Mouse (Mus musculus) brown adipose tissue, adult 24 weeks (tissue): ENCODE measurements around the gene Pdp2. TPM values are rescaled to one million over a fixed set of nuclear protein-coding genes. Genes with fewer than 3 reads are reported as not detected.
"Not testable (repeated sequence)": the region's sequence is repeated elsewhere in the genome, so short reads cannot be mapped to it uniquely, and the experiment has no call there.

Experiments used
- H3K27ac ChIP-seq: fragments of 200-500 bp; replicated peaks from 2 replicates; pipeline ENCODE4 v1.5.1; 2012; ENCODE audit warnings: low read depth, mild to moderate bottlenecking, low read length
- H3K4me1 ChIP-seq: fragments of 200-500 bp; 2 replicates; pipeline ENCODE4 v1.6.1; 2012; ENCODE audit warnings: low read length, mixed read lengths; ENCODE audit not compliant: control insufficient read depth, insufficient read depth, insufficient read length
- H3K4me3 ChIP-seq: fragments of 200-500 bp; 2 replicates; pipeline ENCODE4 v1.5.1; 2012; ENCODE audit warnings: low read depth, mild to moderate bottlenecking, low read length, moderate library complexity; ENCODE audit not compliant: insufficient read depth
- polyA plus RNA-seq: library from polyadenylated mRNA; stranded (reverse); fragments of >200 nt; gene quantifications from 2 replicates; pipeline ENCODE4 v1.2.4, GENCODE M21; 2012; ENCODE audit not compliant: missing spikeins, insufficient read depth, insufficient read length

The Pdp2 gene
- polyA plus RNA-seq, 1 experiment, result 36.2 TPM

DNA sequence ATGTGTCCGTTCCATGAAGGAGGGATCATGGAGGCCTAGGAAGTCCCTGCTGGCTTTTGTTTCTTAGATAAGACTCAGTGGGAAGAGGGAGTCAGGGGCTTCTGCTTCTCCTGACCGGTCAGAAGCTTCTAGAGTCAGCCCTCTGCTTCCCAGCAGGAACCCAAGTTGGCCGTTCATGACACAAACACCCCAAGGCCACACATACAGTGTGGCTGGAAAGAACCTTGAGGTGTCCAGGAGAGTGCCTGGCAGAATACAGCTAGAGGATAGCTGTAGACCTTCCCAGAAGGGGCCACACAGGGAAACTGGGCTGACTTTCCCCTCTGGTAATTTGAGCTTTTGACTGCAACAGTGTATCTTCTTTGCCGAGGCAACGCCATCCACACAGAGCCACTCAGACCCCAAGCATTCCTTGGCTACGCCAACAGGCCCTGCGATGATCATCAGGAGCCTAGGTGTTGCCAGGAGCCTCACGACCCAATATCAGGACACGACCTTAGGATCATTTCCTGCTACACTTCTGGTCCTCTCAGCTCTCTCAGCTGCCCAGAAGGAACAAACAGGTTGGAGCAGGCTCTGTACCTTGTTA, 42.0 kb downstream of the Pdp2 start:
- Histone ChIP-seq H3K27ac (no peak overlapping the region), H3K4me3 (no peak overlapping the region), H3K4me1 (peaks cover 18% of the 10 kb centered on the region; the same call in 1 of the 2 replicates)

DNA sequence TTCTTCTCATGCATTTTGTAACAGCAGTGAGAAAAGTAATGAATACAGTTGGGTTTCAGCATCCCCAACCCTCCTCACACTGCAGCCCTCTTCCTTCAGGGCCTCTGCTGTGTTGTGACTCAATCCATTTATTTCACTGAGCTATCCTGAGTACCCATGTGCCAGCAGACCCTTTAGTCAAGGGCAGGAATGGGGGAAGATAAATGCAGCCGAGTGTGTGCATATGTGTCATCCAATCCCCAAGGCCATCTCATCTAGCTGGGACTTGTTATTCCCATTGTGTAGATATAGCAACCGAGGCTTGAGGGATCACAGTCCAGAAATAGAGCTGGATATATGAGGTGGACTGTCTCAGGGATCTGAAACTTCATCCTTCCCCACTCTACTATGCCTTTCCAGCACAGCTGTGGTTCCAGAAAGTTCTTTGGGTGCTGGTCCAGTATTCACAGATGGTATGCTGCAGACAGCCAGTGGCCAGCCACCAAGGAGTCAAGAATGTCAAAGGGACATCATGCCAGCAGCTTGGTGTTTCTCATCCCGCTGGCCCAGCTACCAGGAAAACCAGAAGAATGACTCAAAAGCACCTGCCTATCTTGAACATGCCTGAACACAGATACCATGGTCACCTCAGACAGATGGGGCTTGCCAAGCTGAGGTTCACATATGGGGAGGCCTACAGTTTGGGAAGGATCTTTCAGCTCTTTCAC, 43.9 kb downstream of the Pdp2 start:
- Histone ChIP-seq H3K4me1 (peaks cover 6% of the 10 kb centered on the region; the same call in 1 of the 2 replicates), H3K27ac (no peak overlapping the region), H3K4me3 (no peak overlapping the region)

GRCm38 (mm10) chr8:104638010-104638409, 46.8 kb downstream of the Pdp2 start:
- Histone ChIP-seq H3K4me3 (no peak overlapping the region), H3K27ac (no peak overlapping the region), H3K4me1 (peaks cover 14% of the 10 kb centered on the region)

- no peak overlapping the region for H3K4me3 ChIP-seq
- H3K27ac ChIP-seq, result no peak overlapping the region
Observed at GRCm38 (mm10) chr8:104640241-104640640, 49.0 kb downstream of the Pdp2 start.

DNA sequence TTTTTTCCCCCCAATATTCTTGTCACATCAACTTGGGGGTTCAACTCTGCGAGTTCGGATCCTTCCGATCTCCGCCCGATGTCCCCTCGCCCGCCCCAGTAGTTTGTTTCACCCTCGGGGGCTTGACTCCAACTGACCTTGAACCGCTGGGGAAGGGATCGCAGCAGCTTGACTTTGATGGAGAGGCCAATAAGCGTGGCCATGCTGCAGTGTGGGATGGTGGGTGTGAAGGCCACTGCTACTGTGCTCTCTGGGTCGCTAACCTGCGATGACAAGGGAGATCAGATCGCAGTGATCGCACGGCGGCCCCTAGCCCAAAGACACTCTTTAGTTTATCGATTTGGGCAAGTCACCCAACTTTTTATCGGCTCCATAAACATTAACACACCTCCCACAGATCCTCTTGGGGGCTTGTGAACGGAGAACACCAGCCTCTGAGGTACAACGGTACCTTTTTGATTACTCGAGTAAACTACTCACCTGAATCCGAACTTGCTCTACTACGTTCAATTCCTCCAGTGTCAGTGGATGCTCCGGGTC, 49.6 kb downstream of the Pdp2 start:
- peaks cover 14% of the 10 kb centered on the region for H3K4me1 ChIP-seq
- peak overlapping the region; percentile 88 for H3K4me3 ChIP-seq
- no peak overlapping the region for H3K27ac ChIP-seq

More at GRCm38 (mm10) chr8:104640241-104640640, 49.0 kb downstream of the Pdp2 start:
- H3K4me1 ChIP-seq, result peaks cover 14% of the 10 kb centered on the region

- Histone ChIP-seq H3K4me1 (peaks cover 14% of the 10 kb centered on the region), H3K27ac (peak within 1 kb of the TSS; percentile 90), H3K4me3 (peak within 1 kb of the TSS; percentile 88)
Observed at GRCm38 (mm10) chr8:104641426-104642323, 50.4 kb downstream of the Pdp2 start, which contains the start of gene Ciao2b. Gene Ciao2b, minus strand, starts transcription at chr8:104641965.

DNA sequence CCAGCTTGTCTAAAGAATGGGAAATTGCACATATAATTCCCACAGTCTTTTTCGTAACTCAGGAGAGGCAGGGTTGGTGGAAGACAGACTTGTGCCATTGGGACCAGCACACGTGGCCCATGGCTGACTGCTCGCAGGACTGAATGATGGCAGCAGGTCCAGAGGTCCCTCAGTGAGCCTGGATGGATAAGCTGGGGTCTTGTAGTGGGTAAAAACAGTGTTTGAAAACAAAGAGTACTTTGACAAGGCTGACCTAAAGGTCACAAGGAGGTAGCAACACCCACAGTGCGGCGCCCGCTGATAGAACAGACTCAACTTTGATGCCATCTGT, 51.0 kb downstream of the Pdp2 start:
- peak overlapping the region; percentile 88 for H3K4me3 ChIP-seq
- peak overlapping the region; percentile 90 for H3K27ac ChIP-seq
- H3K4me1 ChIP-seq, result peaks cover 11% of the 10 kb centered on the region

DNA sequence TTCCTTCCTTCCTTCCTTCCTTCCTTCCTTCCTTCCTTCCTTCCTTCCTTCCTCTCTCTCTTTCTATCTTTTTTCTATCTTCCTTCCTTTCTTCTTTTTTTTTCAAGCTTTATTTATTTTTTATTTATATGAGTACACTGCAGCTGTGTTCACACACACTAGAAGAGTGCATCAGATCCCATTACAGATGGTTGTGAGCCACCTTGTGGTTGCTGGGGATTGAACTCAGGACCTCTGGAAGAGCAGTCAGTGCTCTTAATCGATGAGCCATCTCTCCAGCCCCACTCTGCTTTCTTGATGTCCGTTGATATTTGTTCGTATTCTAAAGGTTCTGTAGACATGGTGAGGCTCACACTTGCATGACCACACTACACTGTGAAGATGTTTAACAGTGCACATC, 52.9 kb downstream of the Pdp2 start:
- H3K4me3 ChIP-seq, H3K27ac ChIP-seq: not testable (repeated sequence)
- H3K4me1 ChIP-seq, result peaks cover 10% of the 10 kb centered on the region

Other genes starting within 250 kb of the Pdp2 start
- 21.5 and 32.4 TPM in 2 replicates for gene Cmtm4, start 195.6 kb upstream of the Pdp2 start, polyA plus RNA-seq
- 29.1 and 29.3 TPM in 2 replicates for gene Dync1li2, start 148.4 kb upstream of the Pdp2 start, polyA plus RNA-seq
- gene Terb1, start 81.5 kb upstream of the Pdp2 start, polyA plus RNA-seq, result not detected in 2 replicates
- 33.8 and 36.6 TPM in 2 replicates for gene Nae1, start 56.8 kb upstream of the Pdp2 start, polyA plus RNA-seq
- gene Car7, start 56.8 kb upstream of the Pdp2 start, polyA plus RNA-seq, result 2.8 and 3.6 TPM in 2 replicates
- not detected in 2 replicates for gene Cdh16, start 32.9 kb downstream of the Pdp2 start, polyA plus RNA-seq
- 1.5 and 2.0 TPM in 2 replicates for gene Rrad, start 39.9 kb downstream of the Pdp2 start, polyA plus RNA-seq
- 62.5 and 67.4 TPM in 2 replicates for gene Ciao2b, start 50.5 kb downstream of the Pdp2 start, polyA plus RNA-seq
- not detected in 2 replicates for gene Ces2a, start 142.6 kb downstream of the Pdp2 start, polyA plus RNA-seq
- gene Ces2b, start 240.1 kb downstream of the Pdp2 start, polyA plus RNA-seq, result not detected in 2 replicates